Mouse (Mus musculus) lung, postnatal 0 days (tissue): ENCODE results near the gene Atf7ip.

ENCODE experiments used
- CTCF ChIP-seq: IDR thresholded peaks from 2 replicates; pipeline ENCODE4 v1.5.1; 2016; ENCODE audit warnings: antibody characterized with exemption, mild to moderate bottlenecking
- EP300 ChIP-seq: IDR thresholded peaks from 2 replicates; pipeline ENCODE4 v1.6.1; 2016; ENCODE audit warnings: antibody characterized with exemption, mild to moderate bottlenecking, control low read depth

- TF ChIP-seq CTCF, result no peak
- TF ChIP-seq EP300, result no peak
Measured at GRCm38 (mm10) chr6:136516626-136517025, 10.7 kb downstream of the Atf7ip start.
